Mouse (Mus musculus) myocyte (in vitro differentiated cells): ENCODE measurements around the gene Myl7. TPM values are rescaled to one million over a fixed set of nuclear protein-coding genes. Genes with fewer than 3 reads are reported as not detected.

Experiments used
- H3K27me3 ChIP-seq: one replicate; pipeline ENCODE4 v1.6.1; 2011; ENCODE audit not compliant: control insufficient read depth, insufficient read depth, insufficient read length
- H3K36me3 ChIP-seq: one replicate; pipeline ENCODE4 v1.6.1; 2011; ENCODE audit not compliant: control insufficient read depth, insufficient read depth
- H3K4me2 ChIP-seq: one replicate; pipeline ENCODE4 v1.6.1; 2011; ENCODE audit warnings: low read depth, control low read depth
- H3K4me3 ChIP-seq: one replicate; pipeline ENCODE4 v1.5.1; 2011; ENCODE audit warnings: mild to moderate bottlenecking, control low read depth, moderate library complexity
- H3K79me2 ChIP-seq: one replicate; pipeline ENCODE4 v1.6.1; 2011; ENCODE audit not compliant: control insufficient read depth, insufficient read depth
- H3ac ChIP-seq: one replicate; pipeline ENCODE4 v1.6.1; 2011; ENCODE audit not compliant: control insufficient read depth, insufficient read length
- CEBPB ChIP-seq: IDR thresholded peaks from 2 replicates; pipeline ENCODE4 v1.6.1; 2011; ENCODE audit warnings: mild to moderate bottlenecking, moderate library complexity; ENCODE audit not compliant: poor library complexity, insufficient read depth, severe bottlenecking
- E2F4 ChIP-seq: IDR thresholded peaks from one replicate; pipeline ENCODE4 v1.6.1; 2011; ENCODE audit warnings: mild to moderate bottlenecking, control low read depth, moderate library complexity; ENCODE audit not compliant: insufficient read depth
- MAX ChIP-seq: IDR thresholded peaks from one replicate; pipeline ENCODE4 v1.6.1; 2011; ENCODE audit warnings: low read depth, mild to moderate bottlenecking, control low read depth
- MYOD1 ChIP-seq, 3 experiments: IDR thresholded peaks; one replicate each; pipeline ENCODE4 v1.6.1; 2011; ENCODE audit warnings: control low read depth in 2 of 3, low read depth in 2 of 3, mild to moderate bottlenecking in 2 of 3, moderate library complexity in 1 of 3; ENCODE audit not compliant: insufficient read length in 2 of 3, control insufficient read depth in 1 of 3
- MYOG ChIP-seq, 3 experiments: IDR thresholded peaks; one replicate each; pipeline ENCODE4 v1.6.1; 2011; ENCODE audit warnings: control low read depth in 2 of 3, low read depth in 2 of 3, mild to moderate bottlenecking in 2 of 3; ENCODE audit not compliant: insufficient read length in 2 of 3, control insufficient read depth in 1 of 3, insufficient read depth in 1 of 3
- POLR2A ChIP-seq: IDR thresholded peaks from one replicate; pipeline ENCODE4 v1.6.1; 2011; ENCODE audit warnings: low read depth, mild to moderate bottlenecking, control low read depth, moderate library complexity; ENCODE audit not compliant: insufficient read length
- POLR2AphosphoS2 ChIP-seq: IDR thresholded peaks from one replicate; pipeline ENCODE4 v1.6.1; 2011; ENCODE audit warnings: low read depth, control low read depth; ENCODE audit not compliant: insufficient read length
- REST ChIP-seq: IDR thresholded peaks from one replicate; pipeline ENCODE4 v1.6.1; 2011; ENCODE audit warnings: mild to moderate bottlenecking, control low read depth, moderate library complexity; ENCODE audit not compliant: insufficient read depth, insufficient read length
- SRF ChIP-seq: IDR thresholded peaks from one replicate; pipeline ENCODE4 v1.6.1; 2011; ENCODE audit warnings: low read depth; ENCODE audit not compliant: control insufficient read depth, insufficient read length
- TCF12 ChIP-seq: IDR thresholded peaks from one replicate; pipeline ENCODE4 v1.6.1; 2011; ENCODE audit warnings: mild to moderate bottlenecking, control low read depth; ENCODE audit not compliant: poor library complexity, insufficient read depth, severe bottlenecking
- TCF3 ChIP-seq: IDR thresholded peaks from one replicate; pipeline ENCODE4 v1.6.1; 2011; ENCODE audit warnings: low read depth, control low read depth; ENCODE audit not compliant: insufficient read length
- USF1 ChIP-seq: IDR thresholded peaks from one replicate; pipeline ENCODE4 v1.6.1; 2011; ENCODE audit warnings: low read depth, mild to moderate bottlenecking, control low read depth, moderate library complexity
- polyA plus RNA-seq: library from polyadenylated mRNA; unstranded; fragments of >200 nt; fragmentation: generic; extraction: Trizol; gene quantifications from one replicate; pipeline ENCODE4 v1.2.1, GENCODE M21; 2012; ENCODE audit warnings: missing spikeins

Gene Myl7
- polyA plus RNA-seq, 1 experiment = not detected

GRCm38 (mm10) chr11:5856479-5857130 lies 42.0 kb downstream of the Myl7 start:
- H3K79me2 ChIP-seq = no peaks in the 10 kb centered on the region
- H3K4me2 ChIP-seq = peak overlapping the region; percentile 57
- no peak overlapping the region for H3K4me3 ChIP-seq
- TF ChIP-seq MAX = no peak
- no peak for TF ChIP-seq TCF3
- no peak for TF ChIP-seq CEBPB
- TF ChIP-seq SRF = no peak
- no peak for TF ChIP-seq E2F4
- TF ChIP-seq REST = no peak
- no peak for TF ChIP-seq POLR2AphosphoS2
- no peak for TF ChIP-seq MYOD1 (IDR thresholded peaks at IDR 0.05; ENCODE audit: control insufficient read depth in 1 of 3, insufficient read length in 2 of 3, low read depth in 2 of 3)
- TF ChIP-seq POLR2A = no peak
- TF ChIP-seq TCF12 = no peak
- no peaks in the 10 kb centered on the region for H3K27me3 ChIP-seq
- no peak overlapping the region for H3ac ChIP-seq
- H3K36me3 ChIP-seq = no peaks in the 10 kb centered on the region

GRCm38 (mm10) chr11:5855902-5856301 lies 42.7 kb downstream of the Myl7 start:
- Histone ChIP-seq H3K4me2 (peak overlapping the region; percentile 57), H3K79me2 (no peaks in the 10 kb centered on the region), H3K36me3 (no peaks in the 10 kb centered on the region), H3ac (no peak overlapping the region), H3K27me3 (no peaks in the 10 kb centered on the region), H3K4me3 (no peak overlapping the region)
- TF ChIP-seq SRF (no peak), TCF3 (peak; percentile 57), POLR2AphosphoS2 (no peak), MYOG (IDR thresholded peaks at IDR 0.05; ENCODE audit: control insufficient read depth in 1 of 3, insufficient read depth in 1 of 3, insufficient read length in 2 of 3, low read depth in 2 of 3) (peak in 1 of 3 experiments; percentile 80), MYOD1 (IDR thresholded peaks at IDR 0.05; ENCODE audit: control insufficient read depth in 1 of 3, insufficient read length in 2 of 3, low read depth in 2 of 3) (peak in 2 of 3 experiments; percentile 79 to 80), USF1 (peak; percentile 78), TCF12 (peak; percentile 62), CEBPB (no peak), REST (no peak)

- Histone ChIP-seq H3K27me3 (no peaks in the 10 kb centered on the region), H3K36me3 (no peaks in the 10 kb centered on the region), H3K79me2 (no peaks in the 10 kb centered on the region), H3K4me2 (peak overlapping the region; percentile 57), H3K4me3 (no peak overlapping the region), H3ac (no peak overlapping the region)
- no peak for TF ChIP-seq POLR2A
- no peak for TF ChIP-seq TCF3
- peak in 2 of 3 experiments; percentile 53 to 63 for TF ChIP-seq MYOD1 (IDR thresholded peaks at IDR 0.05; ENCODE audit: control insufficient read depth in 1 of 3, insufficient read length in 2 of 3, low read depth in 2 of 3)
- TF ChIP-seq TCF12 = no peak
- TF ChIP-seq E2F4 = no peak
- TF ChIP-seq SRF = no peak
- TF ChIP-seq MYOG (IDR thresholded peaks at IDR 0.05; ENCODE audit: control insufficient read depth in 1 of 3, insufficient read depth in 1 of 3, insufficient read length in 2 of 3, low read depth in 2 of 3) = no peak
- no peak for TF ChIP-seq MAX
- TF ChIP-seq POLR2AphosphoS2 = no peak
- no peak for TF ChIP-seq USF1
- peak; percentile 44; the same call in 1 of the 2 replicates for TF ChIP-seq CEBPB
- TF ChIP-seq REST = no peak
Measured at GRCm38 (mm10) chr11:5855481-5855880, 43.1 kb downstream of the Myl7 start.

DNA sequence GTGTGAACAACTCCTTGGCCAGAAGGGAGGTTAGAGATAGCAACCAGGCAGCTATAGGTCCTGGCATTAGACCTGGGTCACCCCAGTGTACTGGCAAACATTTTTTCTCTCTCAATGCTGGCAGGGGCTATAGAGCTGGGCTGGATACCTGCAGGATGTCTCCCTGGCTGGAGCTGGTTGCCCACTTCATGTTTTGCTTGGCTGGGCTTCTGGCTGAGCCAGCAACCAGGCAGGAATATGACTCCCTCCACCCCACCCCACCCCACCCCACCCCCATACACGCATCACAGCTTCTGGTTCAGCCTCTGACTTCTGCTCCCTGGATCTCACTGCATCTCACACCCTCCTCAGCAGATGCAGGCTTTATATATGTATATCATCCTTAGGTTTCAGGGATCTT lies 46.3 kb downstream of the Myl7 start:
- H3K4me2 ChIP-seq = peak overlapping the region; percentile 16
- H3K36me3 ChIP-seq = no peaks in the 10 kb centered on the region
- TF ChIP-seq SRF (no peak), CEBPB (no peak), TCF12 (no peak), E2F4 (no peak), USF1 (no peak), POLR2A (no peak), POLR2AphosphoS2 (no peak), MYOG (IDR thresholded peaks at IDR 0.05; ENCODE audit: control insufficient read depth in 1 of 3, insufficient read depth in 1 of 3, insufficient read length in 2 of 3, low read depth in 2 of 3) (no peak), TCF3 (no peak)
- no peaks in the 10 kb centered on the region for H3K79me2 ChIP-seq
- no peaks in the 10 kb centered on the region for H3K27me3 ChIP-seq
- H3K4me3 ChIP-seq = no peak overlapping the region
- H3ac ChIP-seq = no peak overlapping the region
